Mouse (Mus musculus) urinary bladder, postnatal 14 days (tissue): ENCODE results near the gene Hs1bp3.

Experiments used
- DNase-seq: peaks from one replicate; pipeline ENCODE4 v3.0.0; 2021; ENCODE audit warnings: low spot score

Hs1bp3 gene

GRCm38 (mm10) chr12:8313270-8313771 is at the start of gene Hs1bp3:
TSS of gene Hs1bp3 (plus strand) at chr12:8313432.
- peak; percentile 91 for DNase-seq

GRCm38 (mm10) chr12:8266311-8266710 is 46.9 kb upstream of the Hs1bp3 start:
- no peak for DNase-seq

DNA sequence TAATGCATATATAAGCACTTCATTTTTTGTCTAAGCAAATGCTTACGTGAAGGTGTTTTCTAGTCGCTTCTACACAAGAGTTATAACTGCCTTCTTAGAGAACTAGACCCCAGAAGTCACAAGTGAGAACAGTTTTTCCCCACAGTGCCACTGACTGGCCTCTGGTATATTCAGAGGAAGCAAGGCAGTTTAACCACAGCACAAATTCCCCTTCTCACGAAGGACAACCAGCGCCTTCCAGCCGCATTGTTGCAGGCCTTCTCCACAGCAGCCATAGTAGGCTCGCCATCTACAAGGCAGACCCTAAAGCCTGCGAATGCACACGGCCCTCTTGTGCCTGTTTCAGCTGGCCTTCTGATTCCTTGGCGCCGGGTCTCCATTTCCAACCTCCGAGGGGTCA is 43.6 kb upstream of the Hs1bp3 start:
- no peak for DNase-seq

DNA sequence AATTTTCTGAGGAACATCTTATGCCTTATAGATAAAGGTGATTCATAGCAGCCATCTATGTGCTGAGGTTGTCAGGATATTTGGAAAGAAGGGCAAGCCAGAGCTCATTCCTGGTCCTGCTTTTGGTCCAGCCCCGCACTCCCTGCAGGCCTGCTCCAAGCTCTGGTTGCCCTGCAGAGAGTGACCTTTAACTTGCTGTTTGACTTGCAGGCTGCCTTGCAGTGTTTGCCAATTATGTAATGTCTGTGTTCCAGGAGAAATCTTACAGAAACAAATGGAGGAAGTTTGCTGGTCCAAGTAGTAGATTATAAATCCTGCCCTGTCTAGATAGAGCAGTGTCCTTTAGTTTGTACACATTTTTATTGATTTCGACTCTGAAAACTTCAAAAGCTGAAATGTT is 41.8 kb upstream of the Hs1bp3 start:
- DNase-seq: no peak

GRCm38 (mm10) chr12:8273471-8274171 is 39.6 kb upstream of the Hs1bp3 start:
- DNase-seq: no peak

DNA sequence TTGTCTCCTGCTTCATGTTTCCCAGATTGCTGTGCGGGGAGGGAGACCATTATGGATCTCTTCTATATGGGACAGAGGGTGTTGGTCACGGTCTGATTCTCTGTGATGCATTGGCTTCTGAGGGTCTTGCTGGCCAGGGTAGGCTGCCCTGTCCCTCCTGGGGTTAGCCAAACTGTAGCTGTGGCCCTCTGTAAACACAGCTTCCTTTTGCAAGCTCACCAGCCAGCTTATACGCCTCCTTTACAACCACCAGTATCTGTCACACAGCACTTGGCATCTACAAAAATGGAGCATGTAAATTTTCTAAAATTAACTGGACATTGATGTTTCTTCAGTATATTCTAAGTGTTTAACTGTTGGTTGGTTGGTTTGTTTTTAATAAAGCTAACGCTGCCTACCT is 37.8 kb upstream of the Hs1bp3 start:
- DNase-seq: no peak

- no peak for DNase-seq
Observed at GRCm38 (mm10) chr12:8281225-8282017, 31.8 kb upstream of the Hs1bp3 start.

- no peak for DNase-seq
Observed at GRCm38 (mm10) chr12:8287970-8288369, 25.3 kb upstream of the Hs1bp3 start.

DNA sequence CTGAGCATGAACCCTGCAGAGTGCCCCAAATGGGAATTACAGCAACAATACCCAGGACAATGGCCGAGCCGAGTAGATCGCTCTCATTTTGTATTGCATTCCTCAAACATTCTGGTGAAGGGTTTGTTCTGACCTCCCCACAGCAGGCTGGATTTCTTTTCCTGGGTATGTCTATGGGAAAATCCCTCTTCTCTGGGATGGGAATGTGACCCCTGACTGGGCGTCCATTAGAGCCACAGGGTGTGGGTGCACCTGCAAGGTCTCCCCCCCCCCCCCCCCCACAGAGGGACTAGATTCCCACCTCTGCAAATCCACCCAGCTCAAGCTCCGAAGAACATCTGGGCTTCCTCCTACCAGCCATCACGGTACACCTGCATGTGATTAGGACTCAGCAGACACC is 24.1 kb upstream of the Hs1bp3 start:
- DNase-seq: no peak

DNA sequence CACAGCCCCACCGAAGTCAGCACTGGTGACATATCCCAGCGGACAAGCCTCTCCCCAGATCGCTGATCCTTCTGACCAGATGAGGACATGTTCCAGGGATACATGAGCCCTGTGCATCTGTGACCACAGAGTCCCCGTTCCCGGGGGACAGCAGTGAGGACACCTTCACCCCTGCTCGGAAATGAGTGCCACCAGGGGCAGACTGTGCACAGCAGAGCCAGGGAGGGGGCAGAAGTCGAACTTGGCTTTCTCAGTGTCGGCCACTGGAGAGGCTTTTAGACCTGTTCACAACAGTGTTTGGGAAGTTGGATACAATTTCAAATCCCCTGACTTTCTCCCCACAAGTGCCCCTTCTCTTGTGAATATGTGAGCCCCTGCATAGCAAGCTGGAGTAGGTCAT is 23.7 kb upstream of the Hs1bp3 start:
- DNase-seq: no peak

DNA sequence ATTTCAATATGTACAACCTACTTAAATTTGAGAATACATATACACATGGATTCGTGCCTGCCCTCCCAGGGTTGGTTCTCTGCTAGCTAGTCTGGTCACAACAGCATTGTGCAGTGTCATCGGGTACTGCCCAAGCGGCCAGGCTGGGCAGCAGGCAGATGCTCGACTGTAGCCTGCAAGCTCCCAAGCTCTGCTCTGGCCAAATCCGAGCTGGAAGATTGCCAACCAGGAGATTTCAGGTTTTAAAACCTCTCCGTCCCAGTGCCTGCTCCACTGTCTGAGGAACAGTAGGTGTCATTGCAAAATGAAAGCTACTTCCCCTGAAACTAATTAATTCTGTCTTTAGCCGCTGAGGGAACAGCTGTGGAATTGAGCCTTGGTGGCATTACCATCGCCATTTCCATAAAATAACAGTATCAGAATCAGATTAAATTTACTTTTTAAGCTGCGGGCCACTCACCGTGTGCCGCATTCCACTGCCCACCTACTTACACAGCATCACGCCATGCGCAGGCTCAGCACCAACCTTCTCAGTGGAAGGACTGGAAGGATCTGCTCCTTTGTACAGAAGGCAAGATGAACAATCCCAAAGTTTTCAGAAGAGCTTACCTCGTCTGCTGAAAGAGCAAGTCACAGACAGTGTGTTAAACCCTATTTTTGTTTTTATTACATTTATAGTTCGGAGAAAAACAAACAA is 21.9 kb upstream of the Hs1bp3 start:
- DNase-seq: no peak

DNA sequence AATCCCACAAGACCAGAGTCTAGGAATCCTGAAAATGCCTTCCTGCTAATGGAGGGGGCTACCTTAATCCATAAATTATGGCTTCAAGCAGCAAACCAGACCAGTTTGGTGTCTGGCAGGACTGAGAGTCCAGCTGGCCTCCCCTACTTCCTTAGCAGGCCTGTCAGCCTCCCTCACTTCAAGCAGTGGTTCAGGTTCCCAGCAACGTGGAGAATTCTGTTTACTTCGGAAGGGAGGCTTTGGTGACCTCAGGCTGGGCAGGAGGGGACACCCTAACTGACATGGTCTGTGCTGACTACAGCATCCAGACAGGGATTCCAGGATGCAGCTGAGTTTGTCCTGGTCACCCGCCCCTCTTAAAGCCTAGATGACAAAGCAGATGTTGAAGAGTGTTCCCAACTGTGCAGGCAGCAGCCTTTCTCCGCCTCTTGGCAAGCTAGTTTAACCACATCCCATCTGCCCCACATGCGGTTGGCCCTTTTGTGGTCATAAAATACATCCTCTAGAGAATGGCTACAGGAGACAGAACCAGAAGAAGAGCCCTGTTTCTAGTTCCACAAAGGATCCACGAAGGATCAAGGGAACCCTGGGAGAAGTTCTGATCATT is 17.8 kb upstream of the Hs1bp3 start:
- no peak for DNase-seq

GRCm38 (mm10) chr12:8296154-8296553 is 17.1 kb upstream of the Hs1bp3 start:
- DNase-seq: no peak

DNA sequence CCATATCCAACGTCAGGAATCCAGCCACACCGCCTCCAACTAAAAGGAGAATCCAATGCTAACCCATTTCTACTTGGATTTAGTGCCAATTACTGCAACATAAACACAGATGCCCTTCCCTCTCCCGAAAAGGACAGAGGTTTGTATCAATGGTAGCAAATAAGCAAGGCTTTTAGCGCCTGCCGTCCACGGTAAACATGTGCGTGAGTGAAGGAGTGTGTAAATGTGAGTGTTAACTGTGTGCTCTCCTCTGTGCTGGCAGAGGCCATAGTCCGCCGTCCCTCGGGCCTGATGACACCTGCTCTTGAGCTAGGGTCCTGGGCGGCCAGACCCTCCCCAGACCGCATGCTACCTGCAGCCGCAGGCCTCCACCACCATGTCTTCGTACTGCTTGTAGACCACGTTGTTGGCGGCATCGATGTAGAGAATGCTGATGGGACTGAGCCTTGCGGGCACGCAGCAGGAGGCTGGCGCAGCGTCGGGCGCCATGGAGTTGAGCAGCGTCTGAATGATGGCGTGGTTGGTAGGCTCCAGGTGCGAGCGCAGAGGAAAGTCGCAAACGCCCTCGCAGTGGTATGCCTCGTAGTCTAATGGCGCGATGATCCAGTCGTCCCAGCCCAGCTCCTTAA is 15.5 kb upstream of the Hs1bp3 start:
- DNase-seq: no peak

- DNase-seq: no peak
Observed at GRCm38 (mm10) chr12:8298361-8299142, 14.7 kb upstream of the Hs1bp3 start.

- DNase-seq: no peak
Observed at GRCm38 (mm10) chr12:8299143-8300110, 13.8 kb upstream of the Hs1bp3 start.

- DNase-seq: no peak
Observed at GRCm38 (mm10) chr12:8300111-8300480, 13.1 kb upstream of the Hs1bp3 start.

GRCm38 (mm10) chr12:8300521-8300920 is 12.7 kb upstream of the Hs1bp3 start:
- no peak for DNase-seq

DNA sequence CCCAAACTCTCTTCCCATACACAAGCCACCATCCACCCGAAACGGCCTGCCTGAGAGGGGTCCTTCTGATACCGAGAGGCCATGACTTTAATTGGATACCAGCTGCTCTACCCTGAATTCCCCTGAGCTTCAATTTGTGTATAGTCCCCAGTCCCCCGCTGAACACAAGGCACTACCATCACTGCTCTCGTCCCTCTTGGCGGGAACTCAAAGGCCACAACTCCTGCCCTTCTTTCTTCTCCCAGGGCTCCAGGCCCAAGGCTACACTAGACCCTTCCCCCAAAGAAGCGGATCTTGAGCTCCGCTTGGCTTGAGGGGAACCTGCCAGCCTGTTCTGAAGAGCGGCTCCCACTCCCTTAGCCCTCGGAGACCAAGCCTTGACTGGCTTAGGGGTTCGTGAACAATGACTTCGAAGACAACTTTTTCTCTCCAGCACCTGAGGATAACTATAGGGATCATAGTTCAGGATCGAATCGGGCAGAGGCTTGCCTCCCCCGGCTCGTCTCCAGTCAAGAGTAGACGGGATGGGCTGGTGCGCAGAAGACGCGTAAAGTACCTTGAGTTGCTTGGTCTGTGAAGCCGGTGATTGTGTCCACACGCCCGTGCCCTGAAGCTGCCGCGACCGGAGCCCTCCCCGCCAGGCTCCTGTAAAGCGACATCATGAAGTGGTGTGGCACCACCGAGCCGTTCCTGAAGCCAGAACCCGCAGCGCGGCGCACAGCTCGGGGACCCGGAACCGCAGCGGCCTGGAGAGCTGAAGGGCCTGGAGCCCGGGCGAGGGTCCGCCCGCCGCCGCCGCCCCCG is 12.0 kb upstream of the Hs1bp3 start:
- DNase-seq: no peak
